Comparison of ENCODE assay signal across 14 mouse cellular contexts in genomic region chr6:34608603-34609002, GRCm38 (mm10). TPM values are rescaled to one million over a fixed set of nuclear protein-coding genes. Genes with fewer than 3 reads are reported as not detected.
DNase-seq lines count a peak whose midpoint lies in the region; ATAC-seq and TF ChIP-seq lines count a peak whose summit lies in the region.
"Had no signal": no experiment of that assay in that cellular context is flagged by ENCODE, and none has a peak within 500 bp of the region (broad histone marks: within the 10 kb centered on the region; RNA-seq: fewer than 3 reads in every experiment).

No protein-coding gene starts in this region.

- no peak for ATAC-seq in intestine, embryonic 14.5 days (replicated peaks; ENCODE audit: low FRiP score, low TSS enrichment, low read depth)
- no peak for ATAC-seq in intestine, postnatal 0 days
- ATAC-seq in megakaryocyte, adult 5-6 weeks (ENCODE audit: poor library complexity, severe bottlenecking) = no peak
- peak; percentile 35; the same call in 1 of the 2 replicates for ATAC-seq in intestine, embryonic 15.5 days
- no peak for ATAC-seq in forebrain, embryonic 15.5 days (replicated peaks)
- ATAC-seq: hindbrain, postnatal 0 days had no signal

- 53% methylated on average over 3 of the region's 3 CpGs for WGBS in intestine, embryonic 14.5 days
- 66% methylated on average over 3 of the region's 3 CpGs for WGBS in intestine, postnatal 0 days
- WGBS in intestine, embryonic 15.5 days = 51% methylated on average over 3 of the region's 3 CpGs
- WGBS in forebrain, embryonic 15.5 days = 97% methylated on average over 3 of the region's 3 CpGs

- H3K27ac ChIP-seq in intestine, embryonic 14.5 days (ENCODE audit: low read depth) = peak overlapping the region; percentile 89
- H3K27ac ChIP-seq in intestine, postnatal 0 days (ENCODE audit: low read depth, low read length) = no peak overlapping the region; the same call in 1 of the 2 replicates
- peak overlapping the region; percentile 77; the same call in 1 of the 2 replicates for H3K27ac ChIP-seq in intestine, embryonic 15.5 days
- no peak overlapping the region for H3K27ac ChIP-seq in forebrain, embryonic 15.5 days (replicated peaks)
- H3K27ac ChIP-seq: hindbrain, postnatal 0 days; liver, embryonic 15.5 days had no signal

- DNase-seq in intestine, embryonic 14.5 days (ENCODE audit: low spot score) = no peak
- no peak for DNase-seq in ovary, postnatal 14 days (ENCODE audit: low spot score)
- no peak for DNase-seq in Muller cell, postnatal 12 days (ENCODE audit: inconsistent ontology term)
- DNase-seq: adrenal gland, postnatal 36 days; cerebellum, adult 18-20 months; gastrocnemius, postnatal 25 days; right cerebral cortex, postnatal 25 days had no signal

- no peak overlapping the region for H3K4me3 ChIP-seq in intestine, embryonic 14.5 days (ENCODE audit: low read depth, low read length)
- H3K4me3 ChIP-seq in intestine, postnatal 0 days (ENCODE audit: low read depth, low read length) = no peak overlapping the region
- H3K4me3 ChIP-seq in megakaryocyte, embryonic 14.5 days (replicated peaks) = peak overlapping the region; percentile 4
- no peak overlapping the region for H3K4me3 ChIP-seq in intestine, embryonic 15.5 days (replicated peaks)
- H3K4me3 ChIP-seq in forebrain, embryonic 15.5 days = no peak overlapping the region
- H3K4me3 ChIP-seq: liver, embryonic 15.5 days had no signal

- no peaks in the 10 kb centered on the region for H3K36me3 ChIP-seq in intestine, embryonic 14.5 days (ENCODE audit: control insufficient read depth, insufficient read depth, low read length)
- no peaks in the 10 kb centered on the region for H3K36me3 ChIP-seq in intestine, postnatal 0 days (ENCODE audit: control insufficient read depth, insufficient read depth)
- H3K36me3 ChIP-seq in megakaryocyte, embryonic 14.5 days (replicated peaks; ENCODE audit: low read length) = no peaks in the 10 kb centered on the region
- no peaks in the 10 kb centered on the region for H3K36me3 ChIP-seq in intestine, embryonic 15.5 days
- no peaks in the 10 kb centered on the region for H3K36me3 ChIP-seq in forebrain, embryonic 15.5 days
- H3K36me3 ChIP-seq: liver, embryonic 15.5 days had no signal

- no peaks in the 10 kb centered on the region for H3K27me3 ChIP-seq in intestine, embryonic 14.5 days (replicated peaks; ENCODE audit: control insufficient read depth, insufficient read depth, low read length)
- no peaks in the 10 kb centered on the region for H3K27me3 ChIP-seq in intestine, postnatal 0 days (replicated peaks; ENCODE audit: control insufficient read depth, insufficient read depth, low read length)
- H3K27me3 ChIP-seq in megakaryocyte, embryonic 14.5 days (replicated peaks) = no peaks in the 10 kb centered on the region
- H3K27me3 ChIP-seq in intestine, embryonic 15.5 days (replicated peaks) = no peaks in the 10 kb centered on the region
- no peaks in the 10 kb centered on the region for H3K27me3 ChIP-seq in forebrain, embryonic 15.5 days
- H3K27me3 ChIP-seq: liver, embryonic 15.5 days had no signal

- TF ChIP-seq CTCF in intestine, postnatal 0 days (IDR thresholded peaks at IDR 0.05; ENCODE audit: low read depth) = no peak

- no peaks in the 10 kb centered on the region for H3K9me3 ChIP-seq in intestine, embryonic 14.5 days (ENCODE audit: control insufficient read depth, low read length)
- no peaks in the 10 kb centered on the region for H3K9me3 ChIP-seq in intestine, postnatal 0 days (ENCODE audit: control insufficient read depth)
- no peaks in the 10 kb centered on the region for H3K9me3 ChIP-seq in megakaryocyte, embryonic 14.5 days
- H3K9me3 ChIP-seq in intestine, embryonic 15.5 days = no peaks in the 10 kb centered on the region
- no peaks in the 10 kb centered on the region for H3K9me3 ChIP-seq in forebrain, embryonic 15.5 days
- H3K9me3 ChIP-seq: liver, embryonic 15.5 days had no signal

- H3K4me2 ChIP-seq in intestine, embryonic 14.5 days (ENCODE audit: low read length) = no peak overlapping the region
- no peak overlapping the region for H3K4me2 ChIP-seq in intestine, postnatal 0 days (replicated peaks; ENCODE audit: low read depth)
- no peak overlapping the region for H3K4me2 ChIP-seq in intestine, embryonic 15.5 days (replicated peaks)
- H3K4me2 ChIP-seq in forebrain, embryonic 15.5 days (replicated peaks) = no peak overlapping the region
- H3K4me2 ChIP-seq: liver, embryonic 15.5 days had no signal

- no peak overlapping the region for H3K9ac ChIP-seq in intestine, embryonic 14.5 days (ENCODE audit: low read length)
- H3K9ac ChIP-seq in intestine, postnatal 0 days (ENCODE audit: low read depth, low read length) = no peak overlapping the region
- H3K9ac ChIP-seq in intestine, embryonic 15.5 days = no peak overlapping the region
- H3K9ac ChIP-seq in forebrain, embryonic 15.5 days (replicated peaks) = no peak overlapping the region
- H3K9ac ChIP-seq: liver, embryonic 15.5 days had no signal

- H3K4me1 ChIP-seq in intestine, embryonic 14.5 days (replicated peaks; ENCODE audit: control insufficient read depth, insufficient read depth, low read length) = peaks cover 62% of the 10 kb centered on the region
- 0 out of 2 replicates have a peak, but pooled peaks cover 4% of the 10 kb centered on the region for H3K4me1 ChIP-seq in intestine, postnatal 0 days (replicated peaks; ENCODE audit: control insufficient read depth, insufficient read depth, low read length)
- peaks cover 66% of the 10 kb centered on the region for H3K4me1 ChIP-seq in megakaryocyte, embryonic 14.5 days
- H3K4me1 ChIP-seq in intestine, embryonic 15.5 days (replicated peaks) = peaks cover 37% of the 10 kb centered on the region
- no peaks in the 10 kb centered on the region for H3K4me1 ChIP-seq in forebrain, embryonic 15.5 days

RNA-seq across cellular contexts. Expression of gene Cald1, which starts 10.3 kb away (rescaled TPM):
- 309 and 368 TPM in 2 replicates for polyA plus RNA-seq in intestine, embryonic 14.5 days (2014; fragmentation: Nextera tagmentation; extraction: Ambion mirVana)
- 239 and 283 TPM in 2 replicates for polyA plus RNA-seq in intestine, postnatal 0 days (2015; fragmentation: Nextera tagmentation; extraction: Ambion mirVana)
- 42.3 TPM in 1 of 2 replicates, not detected in the other for polyA plus RNA-seq in megakaryocyte, embryonic 14.5 days (2012; ENCODE audit: insufficient read depth, low replicate concordance)
- 0.09 and 0.47 TPM in 2 replicates for total RNA-seq in megakaryocyte, adult 5-6 weeks (2015)
- total RNA-seq in megakaryocyte, adult 5-6 weeks (2017) = 0.08 TPM in 1 of 2 replicates, not detected in the other
- 338 and 366 TPM in 2 replicates for polyA plus RNA-seq in intestine, embryonic 15.5 days (2015; fragmentation: Nextera tagmentation; extraction: Ambion mirVana)
- polyA plus RNA-seq in forebrain, embryonic 15.5 days (2015; fragmentation: Nextera tagmentation; extraction: Ambion mirVana) = 63.8 and 66.9 TPM in 2 replicates

Comparison
In these comparisons a context has a peak if more than half of its experiments do, and no peak if none do; other contexts are left out.
1. H3K27ac ChIP-seq: peak in intestine, embryonic 14.5 days (single experiment) and intestine, embryonic 15.5 days (single experiment); none in intestine, postnatal 0 days (single experiment) and forebrain, embryonic 15.5 days (single experiment).